Mouse (Mus musculus) C2C12 (cell line): ENCODE measurements around the gene Filip1l.

Source experiments
- CEBPB ChIP-seq: IDR thresholded peaks from one replicate; pipeline ENCODE4 v1.6.1; 2011; ENCODE audit warnings: low read depth, mild to moderate bottlenecking, control low read depth, moderate library complexity
- CTCF ChIP-seq: IDR thresholded peaks from one replicate; pipeline ENCODE4 v1.5.1; 2011; ENCODE audit not compliant: control insufficient read depth, insufficient read depth, insufficient read length
- FOSL1 ChIP-seq: IDR thresholded peaks from one replicate; pipeline ENCODE4 v1.8.0; 2011; ENCODE audit warnings: mild to moderate bottlenecking, low read length; ENCODE audit not compliant: poor library complexity, insufficient read depth, severe bottlenecking
- MAX ChIP-seq: IDR thresholded peaks from one replicate; pipeline ENCODE4 v1.6.1; 2011; ENCODE audit warnings: mild to moderate bottlenecking, control low read depth
- MYOD1 ChIP-seq: IDR thresholded peaks from one replicate; pipeline ENCODE4 v1.6.1; 2011; ENCODE audit warnings: low read depth; ENCODE audit not compliant: control insufficient read depth, insufficient read length

DNA sequence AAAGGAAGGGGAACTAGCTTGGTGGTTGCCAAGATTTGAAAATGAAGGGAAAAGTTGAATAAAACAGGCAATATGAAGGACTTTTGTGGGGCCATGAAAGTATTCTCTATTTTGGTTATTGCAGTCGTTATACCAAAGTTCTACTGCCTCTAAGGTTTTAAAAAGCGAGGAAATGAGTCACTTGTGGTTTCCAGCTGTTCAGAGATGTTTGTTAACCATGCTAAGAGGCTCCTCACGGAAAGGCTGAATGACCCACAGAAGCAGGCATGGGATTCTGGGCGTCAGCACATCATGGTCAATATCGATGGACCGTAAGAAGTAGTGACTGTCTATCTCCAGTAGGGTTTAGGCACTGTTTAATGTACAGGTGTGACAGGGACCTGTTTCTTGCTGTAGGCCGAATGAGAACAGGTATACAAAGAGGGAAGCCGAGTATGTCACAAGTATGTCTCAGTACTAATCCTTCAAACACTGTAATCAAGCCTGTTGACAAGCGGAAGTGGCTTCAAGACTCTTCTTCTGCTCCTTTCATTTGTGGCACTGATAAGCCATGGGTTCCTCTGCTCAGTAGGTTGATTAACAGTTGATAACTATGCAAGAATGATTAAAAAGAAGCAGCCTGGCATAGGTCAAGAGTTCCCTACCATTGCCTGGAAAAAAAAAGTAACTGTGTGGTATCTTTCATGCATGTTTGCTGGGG is 25.9 kb downstream of the Filip1l start:
- TF ChIP-seq CEBPB, result no peak
- TF ChIP-seq CTCF, result no peak
- no peak for TF ChIP-seq MAX
- TF ChIP-seq MYOD1, result no peak
- no peak for TF ChIP-seq FOSL1
